Mouse (Mus musculus): Measurements from ENCODE around the gene Plet1.

Gene Plet1

GRCm38 (mm10) chr9:50494311-50494710 lies at the start of gene Plet1:
Gene Plet1 (plus strand): TSS chr9:50494525.
- no peak for DNase-seq

GRCm38 (mm10) chr9:50449048-50449447 lies 45.3 kb upstream of the Plet1 start:
- DNase-seq = peak; percentile 59

- no peak for DNase-seq
Observed at GRCm38 (mm10) chr9:50451456-50452218, 42.7 kb upstream of the Plet1 start.

- peak; percentile 67 for DNase-seq
Observed at GRCm38 (mm10) chr9:50452303-50452775, 42.0 kb upstream of the Plet1 start.

GRCm38 (mm10) chr9:50457596-50457995 lies 36.7 kb upstream of the Plet1 start:
- DNase-seq = no peak

GRCm38 (mm10) chr9:50459537-50459936 lies 34.8 kb upstream of the Plet1 start:
- DNase-seq = no peak

GRCm38 (mm10) chr9:50462494-50463204 lies 31.7 kb upstream of the Plet1 start:
- peak; percentile 41 for DNase-seq

GRCm38 (mm10) chr9:50463205-50463508 lies 31.2 kb upstream of the Plet1 start:
- no peak for DNase-seq

GRCm38 (mm10) chr9:50470377-50471100 lies 23.8 kb upstream of the Plet1 start:
- no peak for DNase-seq

GRCm38 (mm10) chr9:50471181-50471901 lies 23.0 kb upstream of the Plet1 start:
- no peak for DNase-seq

- DNase-seq = no peak
Observed at GRCm38 (mm10) chr9:50475318-50475717, 19.0 kb upstream of the Plet1 start.

- DNase-seq = no peak
Observed at GRCm38 (mm10) chr9:50475745-50476144, 18.6 kb upstream of the Plet1 start.

- DNase-seq = no peak
Observed at GRCm38 (mm10) chr9:50476651-50477050, 17.7 kb upstream of the Plet1 start.

- DNase-seq = no peak
Observed at GRCm38 (mm10) chr9:50477270-50477669, 17.1 kb upstream of the Plet1 start.

- no peak for DNase-seq
Observed at GRCm38 (mm10) chr9:50478826-50479225, 15.5 kb upstream of the Plet1 start.

- no peak for DNase-seq
Observed at GRCm38 (mm10) chr9:50479476-50479875, 14.8 kb upstream of the Plet1 start.

GRCm38 (mm10) chr9:50482743-50483142 lies 11.6 kb upstream of the Plet1 start:
- DNase-seq = no peak

- DNase-seq = no peak
Observed at GRCm38 (mm10) chr9:50485521-50485920, 8.8 kb upstream of the Plet1 start.

- no peak for DNase-seq
Observed at GRCm38 (mm10) chr9:50490836-50491235, 3.5 kb upstream of the Plet1 start.

- DNase-seq = no peak
Observed at GRCm38 (mm10) chr9:50491531-50492045, 2.7 kb upstream of the Plet1 start.

- DNase-seq = no peak
Observed at GRCm38 (mm10) chr9:50493777-50494176, 548 bp upstream of the Plet1 start.

GRCm38 (mm10) chr9:50495405-50496150 lies 1.3 kb downstream of the Plet1 start:
- DNase-seq = no peak
